Mouse (Mus musculus) heart, embryonic 12.5 days (tissue): ENCODE measurements around the gene Bcl2l10. TPM values are rescaled to one million over a fixed set of nuclear protein-coding genes. Genes with fewer than 3 reads are reported as not detected.

Experiments
- ATAC-seq: fragments of 200-750 bp; cut with Nextera tagmentation; 2 replicates; pipeline ENCODE4 v1.8.0; 2017; ENCODE audit warnings: moderate TSS enrichment, moderate library complexity; ENCODE audit not compliant: insufficient number of reproducible peaks, low FRiP score
- H3K27ac ChIP-seq: fragments of 300-500 bp; sonication (generic); 2 replicates; pipeline ENCODE4 v1.5.1; 2016; ENCODE audit warnings: mild to moderate bottlenecking, moderate library complexity; ENCODE audit not compliant: poor library complexity, severe bottlenecking
- H3K27me3 ChIP-seq: fragments of 300-500 bp; sonication (generic); replicated peaks from 2 replicates; pipeline ENCODE4 v1.6.1; 2016; ENCODE audit warnings: mild to moderate bottlenecking, moderate library complexity
- H3K36me3 ChIP-seq: fragments of 300-500 bp; sonication (generic); 2 replicates; pipeline ENCODE4 v1.6.1; 2016; ENCODE audit warnings: mild to moderate bottlenecking, moderate library complexity
- H3K4me1 ChIP-seq: fragments of 300-500 bp; sonication (generic); replicated peaks from 2 replicates; pipeline ENCODE4 v1.6.1; 2016; ENCODE audit warnings: mild to moderate bottlenecking
- H3K4me2 ChIP-seq: fragments of 300-500 bp; sonication (generic); 2 replicates; pipeline ENCODE4 v1.6.1; 2016; ENCODE audit warnings: mild to moderate bottlenecking, moderate library complexity
- H3K4me3 ChIP-seq: fragments of 300-500 bp; sonication (generic); 2 replicates; pipeline ENCODE4 v1.5.1; 2016; ENCODE audit warnings: mild to moderate bottlenecking
- H3K9ac ChIP-seq: fragments of 300-500 bp; sonication (generic); 2 replicates; pipeline ENCODE4 v1.6.1; 2016; ENCODE audit warnings: mild to moderate bottlenecking, moderate library complexity
- H3K9me3 ChIP-seq: fragments of 300-500 bp; sonication (generic); replicated peaks from 2 replicates; pipeline ENCODE4 v1.6.1; 2016; ENCODE audit warnings: mild to moderate bottlenecking, moderate library complexity
- WGBS: fragments of 180-500 bp; shearing (Covaris S2); methylation state at CpG from one replicate; pipeline ENCODE4 v1.1.7; 2016; 5-methylcytosine and 5-hydroxymethylcytosine counted together
- polyA plus RNA-seq: library from polyadenylated mRNA; unstranded; fragments of >200 nt; fragmentation: Nextera tagmentation; extraction: Ambion mirVana; gene quantifications from 2 replicates; pipeline ENCODE4 v1.2.1, GENCODE M21; 2016

The Bcl2l10 gene
- polyA plus RNA-seq, 1 experiment from 2014 or later, result not detected

GRCm38 (mm10) chr9:75313832-75314516, 33.6 kb upstream of the Bcl2l10 start:
- ATAC-seq, result peak; percentile 90
- peak overlapping the region; percentile 78 for H3K4me3 ChIP-seq
- 0% methylated on average over 47 of the region's 52 CpGs for WGBS
- no peaks in the 10 kb centered on the region for H3K9me3 ChIP-seq
- peaks cover 13% of the 10 kb centered on the region for H3K4me1 ChIP-seq
- H3K27ac ChIP-seq, result peak overlapping the region; percentile 79
- peak overlapping the region; percentile 82 for H3K9ac ChIP-seq
- no peaks in the 10 kb centered on the region for H3K27me3 ChIP-seq
- peak overlapping the region; percentile 85 for H3K4me2 ChIP-seq
- peaks cover 12% of the 10 kb centered on the region; the same call in 1 of the 2 replicates for H3K36me3 ChIP-seq

- WGBS, result 4% methylated on average over 22 of the region's 22 CpGs
- Histone ChIP-seq H3K4me1 (peaks cover 19% of the 10 kb centered on the region), H3K4me3 (peak overlapping the region; percentile 78)
Observed at GRCm38 (mm10) chr9:75314517-75315105, 32.9 kb upstream of the Bcl2l10 start.

GRCm38 (mm10) chr9:75315238-75315637, 32.3 kb upstream of the Bcl2l10 start:
- Histone ChIP-seq H3K27me3 (no peaks in the 10 kb centered on the region), H3K4me1 (peaks cover 25% of the 10 kb centered on the region), H3K27ac (no peak overlapping the region), H3K9ac (no peak overlapping the region), H3K4me3 (peak overlapping the region; percentile 78), H3K4me2 (peak overlapping the region; percentile 85), H3K36me3 (peaks cover 12% of the 10 kb centered on the region; the same call in 1 of the 2 replicates), H3K9me3 (no peaks in the 10 kb centered on the region)
- ATAC-seq, result no peak
- WGBS, result 64% methylated on average over 3 of the region's 3 CpGs

More at GRCm38 (mm10) chr9:75314517-75315105, 32.9 kb upstream of the Bcl2l10 start:
- Histone ChIP-seq H3K36me3 (peaks cover 12% of the 10 kb centered on the region; the same call in 1 of the 2 replicates), H3K4me2 (peak overlapping the region; percentile 85), H3K27me3 (no peaks in the 10 kb centered on the region), H3K9me3 (no peaks in the 10 kb centered on the region), H3K9ac (peak overlapping the region; percentile 82), H3K27ac (peak overlapping the region; percentile 79)
- ATAC-seq, result no peak; the same call in 1 of the 2 replicates

GRCm38 (mm10) chr9:75316771-75317170, 30.8 kb upstream of the Bcl2l10 start:
- H3K27me3 ChIP-seq, result no peaks in the 10 kb centered on the region
- no peak overlapping the region for H3K4me2 ChIP-seq
- 84% methylated on average over 6 of the region's 6 CpGs for WGBS
- peaks cover 27% of the 10 kb centered on the region for H3K4me1 ChIP-seq
- ATAC-seq, result no peak
- no peaks in the 10 kb centered on the region for H3K9me3 ChIP-seq
- no peak overlapping the region for H3K4me3 ChIP-seq
- H3K36me3 ChIP-seq, result peaks cover 12% of the 10 kb centered on the region; the same call in 1 of the 2 replicates
- no peak overlapping the region for H3K9ac ChIP-seq
- no peak overlapping the region for H3K27ac ChIP-seq

- Histone ChIP-seq H3K4me2 (no peak overlapping the region), H3K4me1 (peaks cover 31% of the 10 kb centered on the region), H3K27me3 (no peaks in the 10 kb centered on the region), H3K9ac (no peak overlapping the region), H3K9me3 (no peaks in the 10 kb centered on the region), H3K27ac (no peak overlapping the region), H3K36me3 (peaks cover 12% of the 10 kb centered on the region; the same call in 1 of the 2 replicates), H3K4me3 (no peak overlapping the region)
- WGBS, result 87% methylated on average over 2 of the region's 2 CpGs
- ATAC-seq, result no peak
Observed at GRCm38 (mm10) chr9:75318196-75318595, 29.4 kb upstream of the Bcl2l10 start.

GRCm38 (mm10) chr9:75319365-75319764, 28.2 kb upstream of the Bcl2l10 start:
- Histone ChIP-seq H3K4me2 (no peak overlapping the region), H3K4me1 (peaks cover 31% of the 10 kb centered on the region), H3K4me3 (no peak overlapping the region), H3K27me3 (no peaks in the 10 kb centered on the region), H3K9me3 (no peaks in the 10 kb centered on the region), H3K27ac (peak overlapping the region; percentile 76), H3K9ac (peak overlapping the region; percentile 46), H3K36me3 (peaks cover 12% of the 10 kb centered on the region; the same call in 1 of the 2 replicates)
- no peak for ATAC-seq
- WGBS, result 59% methylated on average over 3 of the region's 3 CpGs

- Histone ChIP-seq H3K4me1 (peaks cover 19% of the 10 kb centered on the region), H3K4me3 (no peak overlapping the region), H3K36me3 (peaks cover 15% of the 10 kb centered on the region), H3K27ac (no peak overlapping the region), H3K4me2 (no peak overlapping the region), H3K9ac (no peak overlapping the region), H3K27me3 (no peaks in the 10 kb centered on the region), H3K9me3 (no peaks in the 10 kb centered on the region)
- 60% methylated on average over 13 of the region's 13 CpGs for WGBS
- no peak for ATAC-seq
Observed at GRCm38 (mm10) chr9:75322099-75322885, 25.3 kb upstream of the Bcl2l10 start.

GRCm38 (mm10) chr9:75328047-75328446, 19.5 kb upstream of the Bcl2l10 start:
- 95% methylated on average over 3 of the region's 3 CpGs for WGBS
- Histone ChIP-seq H3K27me3 (no peaks in the 10 kb centered on the region), H3K4me3 (no peak overlapping the region), H3K9me3 (no peaks in the 10 kb centered on the region), H3K9ac (no peak overlapping the region), H3K27ac (no peak overlapping the region), H3K4me1 (no peaks in the 10 kb centered on the region), H3K4me2 (no peak overlapping the region), H3K36me3 (peaks cover 55% of the 10 kb centered on the region)
- no peak for ATAC-seq

GRCm38 (mm10) chr9:75330821-75331220, 16.7 kb upstream of the Bcl2l10 start:
- WGBS, result 87% methylated on average over 8 of the region's 8 CpGs
- peaks cover 77% of the 10 kb centered on the region for H3K36me3 ChIP-seq

GRCm38 (mm10) chr9:75334440-75334839, 13.1 kb upstream of the Bcl2l10 start:
- peaks cover 93% of the 10 kb centered on the region for H3K36me3 ChIP-seq
- H3K4me2 ChIP-seq, result no peak overlapping the region
- H3K9ac ChIP-seq, result no peak overlapping the region
- H3K27me3 ChIP-seq, result no peaks in the 10 kb centered on the region
- H3K4me3 ChIP-seq, result no peak overlapping the region
- H3K4me1 ChIP-seq, result no peaks in the 10 kb centered on the region
- 74% methylated on average over 4 of the region's 4 CpGs for WGBS
- no peaks in the 10 kb centered on the region for H3K9me3 ChIP-seq
- ATAC-seq, result no peak
- H3K27ac ChIP-seq, result no peak overlapping the region

More at GRCm38 (mm10) chr9:75330821-75331220, 16.7 kb upstream of the Bcl2l10 start:
- Histone ChIP-seq H3K9ac (no peak overlapping the region), H3K27ac (no peak overlapping the region), H3K4me1 (no peaks in the 10 kb centered on the region), H3K27me3 (no peaks in the 10 kb centered on the region), H3K9me3 (no peaks in the 10 kb centered on the region), H3K4me2 (no peak overlapping the region), H3K4me3 (no peak overlapping the region)
- ATAC-seq, result no peak

- Histone ChIP-seq H3K4me2 (no peak overlapping the region), H3K4me3 (no peak overlapping the region), H3K4me1 (no peaks in the 10 kb centered on the region), H3K27me3 (no peaks in the 10 kb centered on the region), H3K36me3 (peaks cover 86% of the 10 kb centered on the region), H3K9ac (no peak overlapping the region), H3K9me3 (no peaks in the 10 kb centered on the region), H3K27ac (no peak overlapping the region)
- no peak for ATAC-seq
- 81% methylated on average over 6 of the region's 6 CpGs for WGBS
Observed at GRCm38 (mm10) chr9:75338016-75338415, 9.5 kb upstream of the Bcl2l10 start.
